Mouse (Mus musculus): ENCODE measurements around the gene Gm12169.
"Not testable (repeated sequence)": the region's sequence is repeated elsewhere in the genome, so short reads cannot be mapped to it uniquely, and the experiment has no call there.

The Gm12169 gene

DNA sequence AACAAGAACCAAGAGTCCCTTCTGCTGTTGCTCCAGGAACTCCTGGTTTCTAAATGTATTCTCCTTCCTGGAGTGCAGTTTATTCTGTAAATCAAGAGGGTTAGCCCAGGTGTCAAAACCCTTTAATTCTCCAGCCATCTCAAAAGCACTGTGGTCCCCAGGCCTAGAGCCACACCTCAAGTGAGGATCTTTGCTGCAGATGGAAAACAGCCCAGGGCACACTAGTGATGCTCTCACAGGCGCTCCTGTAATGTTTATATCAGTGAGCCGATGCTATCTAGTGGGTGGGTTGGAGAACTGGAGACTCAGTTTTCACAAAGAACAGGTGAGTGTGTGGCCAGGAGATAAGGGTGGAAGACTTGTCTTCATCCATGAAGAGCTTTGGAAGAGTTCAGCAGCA lies at the start of gene Gm12169:
Gene Gm12169, plus strand, starts transcription at position 301 of the 400 bp plus-strand sequence.
- DNase-seq (ENCODE audit: low spot score) = no peak

DNA sequence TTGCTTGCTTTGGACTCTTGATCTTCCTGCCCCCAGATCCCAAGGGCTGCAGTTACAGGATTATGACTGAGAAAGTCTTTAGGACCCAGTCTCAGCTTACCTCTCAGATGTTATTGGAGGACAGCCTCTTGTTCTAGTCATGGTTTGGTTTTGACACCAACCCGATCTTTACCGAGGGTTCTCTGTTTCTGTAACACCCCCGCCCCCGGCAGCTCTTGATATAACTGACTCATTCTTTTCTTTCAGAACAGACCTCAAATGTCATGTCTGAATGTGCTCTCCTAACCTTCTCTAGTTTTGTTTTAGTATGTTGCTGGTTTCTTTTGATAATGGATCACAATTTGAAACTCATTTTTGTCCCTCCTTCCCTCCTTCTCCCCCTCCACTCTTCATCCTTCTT lies 49.8 kb upstream of the Gm12169 start:
- no peak for DNase-seq (ENCODE audit: low spot score)

DNA sequence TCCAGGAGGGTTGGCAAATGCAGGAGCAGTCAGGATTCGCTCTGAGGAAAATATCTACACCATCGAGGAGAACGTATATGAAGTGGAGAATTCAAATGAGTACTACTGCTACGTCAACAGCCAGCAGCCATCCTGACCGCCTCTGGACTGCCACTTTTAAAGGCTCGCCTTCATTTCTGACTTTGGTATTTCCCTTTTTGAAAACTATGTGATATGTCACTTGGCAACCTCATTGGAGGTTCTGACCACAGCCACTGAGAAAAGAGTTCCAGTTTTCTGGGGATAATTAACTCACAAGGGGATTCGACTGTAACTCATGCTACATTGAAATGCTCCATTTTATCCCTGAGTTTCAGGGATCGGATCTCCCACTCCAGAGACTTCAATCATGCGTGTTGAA lies 44.7 kb upstream of the Gm12169 start:
- no peak for DNase-seq (ENCODE audit: low spot score)

DNA sequence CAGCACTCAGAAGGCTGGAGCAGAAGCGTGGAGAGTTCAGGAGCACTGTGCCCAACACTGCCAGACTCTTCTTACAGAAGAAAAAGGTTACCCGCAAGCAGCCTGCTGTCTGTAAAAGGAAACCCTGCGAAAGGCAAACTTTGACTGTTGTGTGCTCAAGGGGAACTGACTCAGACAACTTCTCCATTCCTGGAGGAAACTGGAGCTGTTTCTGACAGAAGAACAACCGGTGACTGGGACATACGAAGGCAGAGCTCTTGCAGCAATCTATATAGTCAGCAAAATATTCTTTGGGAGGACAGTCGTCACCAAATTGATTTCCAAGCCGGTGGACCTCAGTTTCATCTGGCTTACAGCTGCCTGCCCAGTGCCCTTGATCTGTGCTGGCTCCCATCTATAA lies 43.5 kb upstream of the Gm12169 start:
- DNase-seq (ENCODE audit: low spot score) = no peak

DNA sequence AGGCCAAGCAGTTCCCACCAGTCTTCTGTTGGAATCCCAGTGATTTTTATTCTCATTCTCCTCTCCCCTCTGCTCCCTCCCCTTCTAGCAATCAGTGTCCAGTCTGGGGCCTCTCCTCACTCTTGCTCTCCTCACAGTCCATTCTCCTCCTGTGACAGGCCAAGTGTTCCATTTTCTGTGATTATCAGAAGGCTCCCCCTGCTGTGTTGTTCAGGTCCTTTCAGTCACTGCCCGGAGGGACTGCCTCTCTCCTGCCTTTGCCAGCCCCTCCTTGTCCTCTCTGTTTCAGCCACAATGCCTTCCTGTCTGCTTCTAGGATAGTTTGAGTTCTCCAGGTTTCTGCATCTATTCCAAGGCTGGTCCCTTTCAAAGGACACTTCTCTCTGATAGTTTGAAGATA lies 35.8 kb upstream of the Gm12169 start:
- DNase-seq (ENCODE audit: low spot score) = no peak

DNA sequence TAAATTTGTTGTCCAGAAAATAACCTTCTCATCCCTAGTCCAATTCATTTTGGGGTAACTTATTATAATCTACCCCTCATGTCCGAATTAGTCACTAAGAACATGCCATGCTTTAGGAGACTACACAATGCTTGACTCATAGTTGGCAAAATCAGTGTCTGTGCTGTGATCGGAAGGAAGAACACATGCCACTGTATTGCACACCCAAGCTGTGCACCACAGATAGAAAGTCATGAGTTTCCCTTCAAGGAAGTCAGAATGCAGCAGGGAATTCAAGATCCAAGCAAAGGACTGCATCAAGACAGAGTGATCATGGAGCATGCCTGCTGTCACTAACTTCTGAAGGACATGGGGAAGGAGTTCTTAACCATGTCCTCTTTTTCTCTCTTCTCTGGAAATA lies 35.4 kb upstream of the Gm12169 start:
- no peak for DNase-seq (ENCODE audit: low spot score)

DNA sequence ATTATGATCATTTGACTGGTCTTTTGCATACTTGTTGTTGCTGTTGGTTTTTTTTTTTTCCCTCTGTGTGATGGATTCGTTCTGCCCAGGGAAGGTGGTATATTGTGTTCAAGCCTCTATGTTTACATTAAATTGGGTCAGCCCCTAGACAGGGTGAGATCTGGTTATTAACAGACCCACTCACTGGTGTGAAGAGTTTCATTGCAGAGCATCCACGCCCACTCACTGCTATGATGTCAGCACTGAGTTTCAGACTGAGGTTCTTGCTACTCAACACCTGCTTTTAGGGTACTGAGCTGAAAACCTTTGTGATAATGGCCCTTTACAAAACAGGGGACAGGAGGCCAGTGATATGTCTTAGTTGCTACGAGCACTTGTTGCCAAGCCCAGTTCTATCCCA lies 16.9 kb upstream of the Gm12169 start:
- DNase-seq (ENCODE audit: low spot score) = no peak

DNA sequence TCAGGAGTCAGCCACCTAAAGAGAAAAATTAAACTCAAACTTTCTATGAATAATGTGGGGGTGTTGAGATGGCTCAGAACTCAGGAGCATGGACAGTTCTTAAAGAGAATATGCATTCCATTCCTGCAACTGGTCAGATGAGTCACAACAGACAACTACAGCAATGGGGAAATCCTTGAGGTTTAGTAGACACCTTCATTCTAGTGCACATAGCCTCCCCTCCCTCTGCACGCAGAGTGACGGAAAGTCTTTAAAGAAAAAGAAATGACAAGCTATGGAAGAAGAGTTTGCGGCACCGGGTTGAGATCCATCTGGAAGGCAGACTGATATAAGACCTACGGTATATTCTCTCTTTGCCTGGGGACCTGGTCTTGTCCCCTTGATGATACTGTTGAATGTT lies 14.1 kb upstream of the Gm12169 start:
- no peak for DNase-seq (ENCODE audit: low spot score)

DNA sequence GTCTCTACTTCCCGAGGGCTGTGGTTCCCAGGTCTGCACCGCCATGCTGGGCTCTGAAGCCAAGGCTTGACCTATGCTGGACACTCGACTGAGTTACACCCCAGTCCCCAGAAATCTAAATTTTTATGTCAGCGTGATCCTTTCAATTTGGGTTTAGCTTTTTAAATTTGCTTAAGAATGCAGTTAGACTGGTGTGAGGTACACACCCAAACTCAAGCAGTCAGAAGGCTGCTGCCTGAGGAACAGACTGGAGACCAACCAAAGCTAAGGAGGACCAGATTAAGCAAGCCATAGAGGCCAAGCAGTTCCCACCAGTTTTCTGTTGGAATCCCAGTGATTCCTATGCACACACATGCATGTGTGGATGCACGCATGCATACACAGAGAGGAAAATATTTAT lies 2.7 kb upstream of the Gm12169 start:
- not testable (repeated sequence) for DNase-seq (ENCODE audit: low spot score)

DNA sequence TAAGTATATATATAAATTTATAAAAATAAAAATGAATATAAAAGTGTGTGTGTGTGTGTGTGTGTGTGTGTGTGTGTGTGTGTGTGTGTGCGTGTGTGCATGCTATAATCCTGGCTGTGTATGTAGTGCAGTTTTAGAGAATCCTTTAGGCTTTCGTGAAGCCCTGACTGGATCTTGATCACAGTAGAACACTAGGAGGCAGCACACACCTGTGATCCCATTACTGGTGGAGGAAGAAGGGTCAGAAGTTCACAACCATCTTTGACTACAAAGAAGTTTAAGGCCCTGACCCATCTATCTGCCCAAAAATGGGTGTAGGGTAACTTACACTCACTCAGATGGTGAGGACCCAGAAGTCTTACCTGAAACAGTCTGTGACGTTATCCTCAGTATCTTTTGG lies 1.3 kb upstream of the Gm12169 start:
- DNase-seq (ENCODE audit: low spot score) = no peak

DNA sequence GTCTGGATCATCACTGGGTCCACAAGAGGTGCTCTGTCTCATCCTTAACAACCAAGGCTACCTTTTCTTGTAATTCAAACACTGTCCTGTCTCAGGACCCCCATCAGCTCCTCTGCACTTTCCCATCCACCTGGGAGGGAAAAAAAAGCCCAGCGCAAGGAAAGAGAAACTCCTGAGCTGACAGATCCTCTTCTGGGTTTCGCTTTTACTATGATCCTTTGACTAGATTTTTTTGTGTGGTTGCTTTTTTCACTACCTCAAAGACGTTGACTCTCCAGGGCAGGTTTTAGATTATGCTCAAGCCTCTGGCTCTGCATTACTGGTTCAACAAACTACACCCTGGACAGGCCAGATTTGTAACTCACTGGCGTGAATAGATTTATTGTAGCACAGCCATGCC lies 6.1 kb downstream of the Gm12169 start:
- no peak for DNase-seq (ENCODE audit: low spot score)

DNA sequence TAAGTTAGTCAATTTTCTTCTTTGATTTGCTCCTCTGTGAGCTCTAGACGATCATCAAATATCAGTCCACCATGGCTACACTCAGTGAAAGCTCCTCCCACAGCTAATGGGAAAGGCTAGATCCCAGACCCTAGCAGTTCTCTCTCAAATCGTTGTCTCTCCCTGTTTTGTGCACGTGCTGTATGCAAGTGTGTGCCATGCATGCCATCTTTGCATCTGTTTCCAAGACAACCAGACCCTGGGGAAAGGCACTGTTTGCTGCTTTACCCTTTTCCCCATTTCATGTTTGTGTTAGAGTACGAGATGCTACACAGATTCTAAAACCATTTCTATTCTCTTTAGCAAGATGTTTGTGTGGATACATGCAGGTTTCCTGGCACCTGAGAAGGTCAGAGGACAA lies 13.0 kb downstream of the Gm12169 start:
- DNase-seq (ENCODE audit: low spot score) = no peak

DNA sequence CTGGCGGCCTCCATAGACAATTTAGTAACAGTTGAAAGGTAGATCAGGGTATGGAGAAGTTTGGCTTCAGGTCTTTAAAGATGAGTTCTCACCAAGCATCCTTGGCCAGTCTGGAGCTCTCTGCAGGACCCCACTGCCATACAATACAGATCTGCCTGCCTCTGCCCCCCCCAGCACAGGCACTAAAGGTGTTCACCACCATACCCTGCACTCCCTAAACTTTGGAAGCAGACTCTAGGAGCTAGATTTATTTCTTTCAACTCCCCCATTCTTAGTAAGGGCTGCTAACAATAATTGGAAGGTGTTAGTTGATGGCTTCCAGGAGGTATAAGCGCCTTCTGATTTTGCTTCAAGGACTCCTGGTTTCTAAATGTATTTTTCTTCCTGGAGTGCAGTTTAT lies 19.5 kb downstream of the Gm12169 start:
- DNase-seq (ENCODE audit: low spot score) = no peak

DNA sequence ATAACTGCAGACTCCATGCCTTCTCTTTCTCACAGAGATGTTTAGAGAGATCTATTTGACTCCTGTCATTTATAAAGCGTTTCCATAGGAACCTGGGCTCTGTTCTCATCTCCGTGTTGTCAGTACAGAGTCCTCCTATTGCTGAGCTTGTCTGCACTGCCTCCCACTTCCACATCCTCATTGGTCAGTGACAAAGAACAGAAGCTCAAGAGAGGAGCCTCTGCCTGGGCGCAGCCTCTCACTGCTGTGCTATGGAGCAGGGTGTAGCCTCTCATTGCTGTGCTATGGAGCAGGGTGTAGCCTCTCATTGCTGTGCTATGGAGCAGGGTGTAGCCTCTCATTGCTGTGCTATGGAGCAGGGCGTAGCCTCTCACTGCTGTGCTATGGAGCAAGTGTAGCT lies 25.7 kb downstream of the Gm12169 start:
- DNase-seq (ENCODE audit: low spot score) = no peak

DNA sequence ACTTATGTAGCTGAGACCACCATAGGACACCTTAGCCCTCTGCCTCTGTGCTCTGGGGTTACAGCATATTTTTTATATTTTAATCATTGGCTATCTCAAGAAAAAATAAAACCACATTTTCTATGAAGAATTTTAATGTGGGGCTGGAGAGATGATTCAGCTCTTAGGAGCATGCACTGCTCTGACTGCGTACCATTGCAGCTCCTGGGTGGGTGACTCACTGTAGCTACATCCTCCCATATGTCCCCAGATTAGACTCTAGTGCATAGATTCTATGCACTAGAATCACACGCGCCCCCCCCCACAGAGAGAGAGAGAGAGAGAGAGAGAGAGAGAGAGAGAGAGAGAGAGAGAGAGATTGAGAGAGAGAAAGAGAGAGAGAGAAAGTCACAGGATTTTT lies 28.7 kb downstream of the Gm12169 start:
- no peak for DNase-seq (ENCODE audit: low spot score)

DNA sequence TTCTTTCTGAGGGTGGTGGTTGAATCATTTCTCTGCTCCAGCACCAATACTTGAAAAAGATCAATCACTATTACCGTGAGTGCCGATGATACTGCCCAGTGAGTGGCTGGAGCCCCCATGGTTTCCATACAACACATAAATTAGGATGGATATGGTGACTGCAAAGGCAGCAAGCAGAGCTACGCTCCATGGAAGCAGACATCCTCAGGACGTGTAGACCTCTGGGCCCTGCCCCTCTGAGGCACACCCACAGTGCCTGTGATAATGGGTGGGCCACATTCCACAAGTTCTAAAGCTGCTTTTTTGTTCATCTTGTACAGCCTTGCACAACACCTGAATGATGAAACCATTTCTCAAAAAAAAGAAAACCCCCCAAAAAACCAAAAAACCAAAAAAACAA lies 37.1 kb downstream of the Gm12169 start:
- DNase-seq (ENCODE audit: low spot score) = no peak

DNA sequence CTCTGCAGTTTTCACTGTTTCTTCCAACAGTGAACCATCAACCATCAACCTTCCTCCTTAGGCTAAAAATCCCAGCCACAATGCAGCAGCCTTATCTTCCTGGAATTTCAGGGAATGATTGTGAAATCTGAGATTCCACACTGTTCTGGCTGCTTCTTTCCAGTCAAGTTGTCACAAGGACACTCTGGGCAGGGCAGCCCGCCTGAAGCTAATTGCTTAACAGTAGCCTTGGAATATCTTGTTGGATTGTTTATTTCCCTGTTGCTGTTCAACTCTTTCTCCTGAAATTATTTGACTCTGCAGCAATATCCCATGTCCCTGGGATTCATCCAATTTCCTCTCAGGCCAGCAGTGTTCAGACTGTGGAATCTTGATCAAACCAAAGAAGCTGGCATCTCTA lies 40.7 kb downstream of the Gm12169 start:
- no peak for DNase-seq (ENCODE audit: low spot score)

DNA sequence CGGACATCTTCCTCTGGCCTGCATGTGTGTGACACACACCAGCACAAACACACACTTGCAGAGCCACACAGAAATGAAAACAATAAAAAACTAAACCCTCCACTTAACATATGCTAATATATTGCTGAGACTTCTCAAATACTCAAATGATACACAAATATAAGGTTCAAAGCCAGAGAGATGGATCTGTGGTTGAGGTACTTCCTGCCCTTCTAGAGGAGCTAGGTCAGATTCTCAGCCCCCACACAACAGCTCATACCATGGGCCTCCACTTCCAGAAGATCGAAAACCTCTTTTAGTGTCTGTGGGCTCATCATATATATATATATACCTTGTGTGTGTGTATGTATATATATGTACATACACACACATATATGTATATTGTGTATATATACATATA lies 42.0 kb downstream of the Gm12169 start:
- DNase-seq (ENCODE audit: low spot score) = no peak

DNA sequence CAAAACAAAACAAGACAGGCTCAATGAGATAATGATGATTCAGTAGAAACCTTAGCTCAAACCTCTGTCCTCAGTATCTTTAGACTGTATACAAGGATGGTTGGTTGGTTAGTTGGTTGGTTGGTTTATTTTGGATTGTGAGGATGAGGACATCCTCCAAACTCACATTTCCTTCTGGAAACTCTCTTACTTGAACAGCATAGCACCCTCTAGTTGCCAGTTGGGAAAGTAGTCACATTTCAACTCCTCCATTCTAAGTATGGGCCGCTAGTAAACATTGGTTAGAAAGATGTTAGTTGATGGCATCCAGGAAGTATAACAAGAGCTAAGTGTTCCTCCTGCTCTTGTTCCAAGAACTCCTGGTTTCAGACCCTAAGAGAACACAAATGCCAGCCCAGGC lies 45.1 kb downstream of the Gm12169 start:
- no peak for DNase-seq (ENCODE audit: low spot score)

DNA sequence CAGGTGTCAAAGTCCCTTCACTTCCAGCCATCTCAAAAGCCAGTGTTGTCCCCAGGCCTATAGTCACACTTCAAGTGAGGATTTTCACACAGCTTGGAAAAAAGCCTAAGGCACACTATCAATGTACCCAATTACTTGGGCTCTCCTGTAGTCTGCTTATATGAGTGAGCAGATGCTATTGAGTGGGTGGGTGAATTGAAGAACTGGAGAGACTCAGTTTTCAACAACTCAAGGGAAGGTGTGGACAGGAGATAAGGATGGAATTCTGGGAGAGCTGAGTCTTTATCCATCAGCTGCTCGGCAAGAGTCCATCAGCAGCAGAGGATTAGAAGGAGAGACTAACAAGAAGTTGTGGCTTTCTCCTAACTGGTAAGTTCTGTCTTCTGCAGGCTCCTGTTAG lies 47.3 kb downstream of the Gm12169 start, which contains the start of gene BC053393:
Gene BC053393, plus strand, starts transcription at position 210 of the 400 bp plus-strand sequence.
- DNase-seq (ENCODE audit: low spot score) = no peak

DNA sequence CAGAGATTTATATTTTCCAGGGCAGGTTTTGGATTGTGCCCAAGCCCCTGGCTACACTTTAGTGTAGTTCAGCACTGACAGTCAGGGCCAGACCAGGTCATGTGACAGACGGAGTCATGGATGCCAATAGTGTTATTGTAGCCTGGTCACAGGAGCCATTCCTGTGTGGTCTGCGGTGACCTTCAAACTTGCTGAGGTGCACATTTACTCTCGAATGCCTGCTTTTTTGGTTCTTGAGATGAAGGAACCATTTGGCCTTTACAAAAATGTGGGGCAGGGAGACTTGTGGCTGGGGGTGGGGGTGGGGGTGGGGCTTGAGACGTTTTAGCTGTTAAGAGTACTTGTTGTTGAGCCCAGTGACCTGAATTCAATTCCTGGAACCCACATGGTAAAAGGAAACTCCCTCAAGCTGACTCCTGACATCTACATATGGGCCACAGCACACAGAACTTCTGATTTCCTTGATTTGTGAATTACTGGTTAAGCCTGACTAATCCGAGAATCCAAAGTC lies 54.8 kb downstream of the Gm12169 start:
- no peak for DNase-seq (ENCODE audit: low spot score)

DNA sequence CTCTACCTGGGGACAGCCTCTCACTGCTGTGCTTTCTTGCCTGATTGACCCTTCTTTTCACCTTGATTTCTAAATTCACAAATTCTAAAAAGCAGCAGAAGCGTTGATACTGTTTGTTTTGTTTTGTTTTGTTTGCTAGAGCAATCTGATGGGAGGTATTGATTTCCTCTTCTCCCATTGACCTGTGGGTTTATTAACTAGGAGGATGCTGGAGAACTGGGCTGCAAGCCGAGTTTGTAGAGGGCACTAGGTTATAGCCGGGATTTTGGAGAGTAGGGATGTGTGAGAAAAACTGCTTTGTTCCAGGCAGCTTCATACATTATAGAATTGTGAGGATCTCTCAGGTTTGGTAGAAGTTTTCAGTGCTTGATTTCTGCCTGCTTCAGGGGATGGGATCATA lies 56.4 kb downstream of the Gm12169 start:
- no peak for DNase-seq (ENCODE audit: low spot score)

DNA sequence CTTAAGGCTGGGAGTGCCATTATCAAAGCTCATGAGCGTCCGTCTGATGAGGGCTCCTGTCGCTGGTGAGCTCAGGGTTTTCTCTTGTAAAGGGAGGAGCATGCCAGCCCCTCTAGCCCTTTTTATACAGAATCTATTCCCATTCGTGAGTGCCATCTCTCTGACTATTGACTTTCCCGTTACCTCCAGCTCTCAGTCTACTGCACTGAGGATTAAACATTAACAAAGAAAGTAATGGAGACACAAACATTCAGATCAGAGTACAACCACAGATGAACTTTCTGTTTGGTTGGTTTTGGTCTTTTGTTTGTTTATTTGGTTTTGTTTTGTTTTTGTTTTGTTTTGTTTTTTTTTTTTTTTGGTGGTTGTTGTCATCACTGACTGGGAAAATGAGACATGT lies 58.7 kb downstream of the Gm12169 start:
- no peak for DNase-seq (ENCODE audit: low spot score)

All from urinary bladder, postnatal 10 days (tissue).